Mouse (Mus musculus): ENCODE results near the gene Kcnmb2. TPM values are rescaled to one million over a fixed set of nuclear protein-coding genes. Genes with fewer than 3 reads are reported as not detected.

The Kcnmb2 gene
- polyA plus RNA-seq, 1 experiment, result 1.3 TPM

GRCm38 (mm10) chr3:32226755-32227154 lies 324.4 kb downstream of the Kcnmb2 start:
- H3K4me1 ChIP-seq (ENCODE audit: control insufficient read depth, insufficient read depth, low read length), result no peaks in the 10 kb centered on the region
- no peak for TF ChIP-seq CTCF (IDR thresholded peaks at IDR 0.05; ENCODE audit: borderline replicate concordance, insufficient read depth, low read depth, low read length)
- TF ChIP-seq POLR2A (IDR thresholded peaks at IDR 0.05; ENCODE audit: borderline replicate concordance, insufficient read depth, low read length), result no peak
- no peak overlapping the region for H3K4me3 ChIP-seq (replicated peaks; ENCODE audit: insufficient read depth, low read depth, low read length)
- WGBS, result 89% methylated on average over 2 of the region's 2 CpGs
- H3K27ac ChIP-seq (ENCODE audit: insufficient read depth, low read length), result no peak overlapping the region
- no peak for DNase-seq
- H3K27me3 ChIP-seq (ENCODE audit: control insufficient read depth, insufficient read depth, low read length), result no peaks in the 10 kb centered on the region

GRCm38 (mm10) chr3:32236766-32237165 lies 334.5 kb downstream of the Kcnmb2 start:
- no peaks in the 10 kb centered on the region for H3K4me1 ChIP-seq (ENCODE audit: control insufficient read depth, insufficient read depth, low read length)
- H3K27me3 ChIP-seq (ENCODE audit: control insufficient read depth, insufficient read depth, low read length), result no peaks in the 10 kb centered on the region
- TF ChIP-seq CTCF (IDR thresholded peaks at IDR 0.05; ENCODE audit: borderline replicate concordance, insufficient read depth, low read depth, low read length) (no peak), POLR2A (IDR thresholded peaks at IDR 0.05; ENCODE audit: borderline replicate concordance, insufficient read depth, low read length) (no peak)
- H3K4me3 ChIP-seq (replicated peaks; ENCODE audit: insufficient read depth, low read depth, low read length), result no peak overlapping the region
- WGBS, result 77% methylated on average over 5 of the region's 5 CpGs
- H3K27ac ChIP-seq (ENCODE audit: insufficient read depth, low read length), result no peak overlapping the region
- no peak for DNase-seq

Data from cerebellum, adult 2 months (tissue).